Mouse (Mus musculus): ENCODE data around the gene Cntrl.
A peak's percentile ranks its signal among the peaks of the same experiment; 100 is the strongest.

Cntrl gene

GRCm38 (mm10) chr2:35109141-35109923 is at the start of gene Cntrl:
Cntrl (plus strand) TSS chr2:35109492.
- DNase-seq (ENCODE audit: low spot score in 2 of 2): peak; percentile 95

DNA sequence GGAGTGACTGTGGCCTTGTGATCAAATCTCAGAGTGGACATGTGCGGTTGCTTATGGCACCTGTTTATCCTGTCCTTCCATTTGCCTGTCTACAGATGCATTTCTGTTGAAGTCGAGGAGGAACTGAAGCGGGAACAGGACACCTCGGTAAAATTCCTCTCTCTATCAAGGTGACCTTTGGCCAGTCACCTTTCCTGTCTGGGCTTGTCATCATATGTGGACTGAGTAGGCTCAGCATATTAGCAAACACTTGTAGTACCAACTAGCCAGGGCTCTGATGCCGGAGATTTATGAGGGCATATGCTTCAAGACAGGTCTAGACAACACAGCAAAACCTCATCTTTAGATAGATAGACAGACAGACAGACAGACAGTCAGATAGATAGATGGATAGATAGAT is 49.0 kb upstream of the Cntrl start:
- DNase-seq (ENCODE audit: low spot score in 2 of 2): no peak

GRCm38 (mm10) chr2:35060897-35061296 is 48.4 kb upstream of the Cntrl start:
- no peak for DNase-seq (ENCODE audit: low spot score in 2 of 2)

DNA sequence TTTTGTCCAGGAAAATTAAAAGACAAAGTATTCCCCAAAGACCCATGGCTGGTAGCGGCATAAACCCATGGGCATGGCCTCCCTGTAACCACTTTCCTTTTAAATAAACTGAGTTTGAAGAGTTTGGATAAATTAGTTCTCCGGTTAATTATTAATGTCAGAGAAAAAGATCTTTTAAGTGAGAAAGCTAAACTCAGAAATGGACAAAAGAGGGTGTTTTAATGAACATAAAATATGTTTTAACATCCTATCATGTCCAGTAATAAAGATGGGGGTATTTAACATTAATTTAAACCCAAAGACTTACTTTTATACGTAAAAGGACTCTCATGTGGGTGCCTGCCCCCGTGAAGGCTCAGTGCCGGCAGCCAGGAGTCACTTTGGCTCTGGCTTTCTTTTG is 48.0 kb upstream of the Cntrl start, which contains the start of gene Hc:
Gene Hc (minus strand): TSS at position 101 of the 400 bp plus-strand sequence.
- DNase-seq (ENCODE audit: low spot score in 2 of 2): no peak

DNA sequence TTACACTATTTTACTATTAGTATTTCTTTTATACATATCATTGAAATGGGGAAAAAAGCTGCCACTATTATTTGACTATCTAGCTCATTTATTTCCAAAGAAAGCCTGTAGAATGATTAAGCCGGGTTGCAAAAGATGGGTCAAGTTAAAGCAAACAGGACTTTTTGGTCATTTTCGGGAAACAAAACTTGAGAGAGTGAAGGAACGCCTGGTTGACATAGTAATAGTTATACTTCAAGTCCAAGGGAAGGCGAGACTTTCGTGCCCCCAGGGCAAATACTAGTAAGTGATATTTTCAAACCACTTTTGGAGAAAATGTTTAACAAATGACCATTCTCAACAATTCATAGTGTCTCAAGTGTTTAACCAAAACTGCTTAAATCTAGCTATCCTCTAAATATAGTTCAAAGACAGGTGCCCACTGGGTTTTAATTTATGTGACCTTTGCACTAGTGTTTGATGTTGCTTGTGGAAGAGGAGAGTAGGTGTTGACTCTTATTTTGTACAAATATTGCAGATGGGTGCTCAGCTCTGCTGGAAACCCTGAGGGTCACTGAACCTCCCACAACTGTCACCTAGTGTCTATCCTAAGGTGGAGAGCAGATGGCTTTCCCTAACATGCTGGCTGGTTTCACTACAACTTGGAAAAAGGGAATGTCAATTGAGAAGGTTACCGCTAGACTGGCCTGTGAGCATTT is 45.8 kb upstream of the Cntrl start:
- DNase-seq (ENCODE audit: low spot score in 2 of 2): no peak

GRCm38 (mm10) chr2:35066525-35067082 is 42.7 kb upstream of the Cntrl start:
- no peak for DNase-seq (ENCODE audit: low spot score in 2 of 2)

GRCm38 (mm10) chr2:35067117-35067516 is 42.2 kb upstream of the Cntrl start:
- no peak for DNase-seq (ENCODE audit: low spot score in 2 of 2)

GRCm38 (mm10) chr2:35069124-35069523 is 40.2 kb upstream of the Cntrl start:
- no peak for DNase-seq (ENCODE audit: low spot score in 2 of 2)

- DNase-seq (ENCODE audit: low spot score in 2 of 2): no peak
Observed at GRCm38 (mm10) chr2:35070275-35070674, 39.0 kb upstream of the Cntrl start.

GRCm38 (mm10) chr2:35072547-35072946 is 36.7 kb upstream of the Cntrl start:
- peak in 1 of 2 experiments; percentile 21 for DNase-seq (ENCODE audit: low spot score in 2 of 2)

- DNase-seq (ENCODE audit: low spot score in 2 of 2): no peak
Observed at GRCm38 (mm10) chr2:35074328-35074727, 35.0 kb upstream of the Cntrl start.

GRCm38 (mm10) chr2:35079166-35079565 is 30.1 kb upstream of the Cntrl start:
- no peak for DNase-seq (ENCODE audit: low spot score in 2 of 2)

DNA sequence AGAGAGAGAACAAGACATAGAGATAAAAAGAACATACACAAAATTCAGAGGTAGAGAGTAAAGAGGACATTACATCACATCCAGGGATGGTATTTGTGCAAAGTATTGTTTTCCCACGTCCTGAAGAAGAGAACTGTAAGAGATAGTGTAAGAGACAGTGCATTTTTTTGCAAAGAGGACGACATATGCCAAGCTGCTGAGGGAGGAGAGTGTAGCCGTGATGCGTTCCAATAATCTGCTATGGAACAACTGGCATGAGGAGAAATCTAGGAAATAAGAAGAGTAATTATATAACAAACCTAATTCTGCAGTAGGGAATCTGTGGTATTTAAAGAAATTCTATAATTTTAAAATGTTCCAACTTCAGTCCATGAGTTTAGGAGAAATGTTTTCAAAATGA is 21.9 kb upstream of the Cntrl start:
- no peak for DNase-seq (ENCODE audit: low spot score in 2 of 2)

GRCm38 (mm10) chr2:35100529-35100928 is 8.8 kb upstream of the Cntrl start:
- DNase-seq (ENCODE audit: low spot score in 2 of 2): no peak

DNA sequence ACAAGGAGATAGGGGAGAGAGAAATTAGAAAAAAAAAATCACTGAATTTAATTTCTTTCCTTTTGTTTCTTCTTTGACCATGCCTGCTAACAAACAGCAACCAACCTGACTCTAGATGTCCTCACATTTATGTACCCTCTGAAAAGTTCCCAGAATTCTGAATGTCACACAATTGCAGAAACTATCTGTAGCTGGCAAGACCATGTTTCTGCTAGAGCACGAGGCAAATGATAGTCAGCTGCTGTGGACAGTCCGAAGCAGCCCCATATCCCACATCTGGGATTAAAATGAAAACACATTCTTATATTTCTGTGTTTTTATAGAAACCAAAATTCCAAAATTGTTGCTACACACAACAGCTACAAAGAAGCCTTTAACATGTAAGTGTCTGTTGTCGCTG is 7.8 kb upstream of the Cntrl start, which contains the start of gene AI182371:
Gene AI182371 (minus strand): TSS at position 101 of the 400 bp plus-strand sequence.
- no peak for DNase-seq (ENCODE audit: low spot score in 2 of 2)

DNA sequence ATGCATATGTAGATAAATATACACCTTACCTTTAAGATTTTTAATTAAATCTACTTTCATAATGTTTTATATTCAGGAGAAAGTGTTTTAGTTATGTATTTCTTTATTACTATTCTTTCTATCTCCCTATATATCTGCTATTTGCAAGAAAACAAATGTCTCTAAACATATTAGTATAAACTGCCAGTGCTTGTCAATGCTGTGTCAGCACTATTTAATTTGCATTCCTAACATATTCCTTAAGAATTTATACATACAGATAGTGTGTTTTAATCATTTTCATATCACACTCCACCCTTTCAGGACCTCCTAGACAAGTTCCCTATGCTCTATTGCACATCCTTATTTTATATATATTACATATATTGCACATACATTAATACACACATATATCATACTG is 6.5 kb upstream of the Cntrl start:
- DNase-seq (ENCODE audit: low spot score in 2 of 2): no peak

GRCm38 (mm10) chr2:35103558-35103957 is 5.7 kb upstream of the Cntrl start:
- no peak for DNase-seq (ENCODE audit: low spot score in 2 of 2)

GRCm38 (mm10) chr2:35104843-35105242 is 4.4 kb upstream of the Cntrl start:
- DNase-seq (ENCODE audit: low spot score in 2 of 2): no peak

- peak in 1 of 2 experiments; percentile 25 for DNase-seq (ENCODE audit: low spot score in 2 of 2)
Observed at GRCm38 (mm10) chr2:35107984-35108635, 1.2 kb upstream of the Cntrl start.

DNA sequence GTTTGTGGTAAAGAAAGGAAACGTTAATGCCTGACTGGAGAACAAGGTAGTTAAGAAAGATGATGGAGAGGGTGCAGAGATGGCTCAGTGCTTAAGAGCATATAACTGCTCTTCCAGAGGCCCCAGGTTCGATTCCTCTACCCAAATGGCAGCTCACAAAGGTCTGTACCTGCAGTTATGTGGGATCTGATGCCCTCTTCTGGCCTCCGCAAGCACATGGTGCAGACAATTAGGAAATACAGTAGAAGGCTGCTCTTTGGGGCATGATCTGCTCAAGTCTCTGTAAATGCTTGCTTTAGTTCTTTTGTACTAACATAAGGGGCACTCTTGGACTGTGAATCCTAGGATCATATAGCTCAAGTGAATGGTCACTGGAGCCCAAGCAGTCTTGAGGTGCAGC is 580 bp upstream of the Cntrl start:
- peak; percentile 67 to 70 for DNase-seq (ENCODE audit: low spot score in 2 of 2)

GRCm38 (mm10) chr2:35109924-35110304 is 622 bp downstream of the Cntrl start:
- no peak for DNase-seq (ENCODE audit: low spot score in 2 of 2)

DNA sequence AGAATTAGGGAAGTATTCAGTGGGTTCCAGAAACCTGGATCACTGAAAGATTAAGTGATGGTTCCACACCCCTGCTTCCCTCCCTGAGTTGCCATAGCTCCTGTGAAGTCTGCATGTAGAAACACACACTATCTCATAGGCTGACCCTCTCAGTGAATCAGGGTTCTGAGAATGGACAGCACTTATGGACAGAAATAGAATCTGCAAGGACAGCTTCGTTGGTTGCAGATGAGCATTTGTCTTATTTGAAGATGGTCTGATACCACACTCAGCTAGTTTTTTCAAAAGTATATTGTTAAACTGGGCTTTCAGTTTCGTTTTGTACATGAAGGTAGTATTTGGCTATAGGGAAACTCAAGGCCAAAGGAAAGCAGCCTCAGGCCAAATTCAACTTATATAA is 1.2 kb downstream of the Cntrl start:
- DNase-seq (ENCODE audit: low spot score in 2 of 2): no peak

Data from right cerebral cortex, postnatal 10 days (tissue).